Mouse (Mus musculus): ENCODE data around the gene Sobp. TPM values are rescaled to one million over a fixed set of nuclear protein-coding genes. Genes with fewer than 3 reads are reported as not detected.

Sobp gene
- polyA plus RNA-seq, 1 experiment from 2014 or later: 0.27 TPM

GRCm38 (mm10) chr10:43120688-43121450 is 53.5 kb downstream of the Sobp start:
- DNase-seq (ENCODE audit: low read depth, low spot score) (no peak), ATAC-seq (no peak)
- CTCF ChIA-PET: no interaction called here
- in situ Hi-C loops (cut with MboI; ENCODE audit: low pct_unique_long_range_greater_than_20kb): no loop called here
- H3K27me3 ChIP-seq: no peaks in the 10 kb centered on the region
- POLR2A ChIA-PET: interaction anchor here (1.7 kb wide), 1 partner anchor 11 kb away, joined by 4 read pairs; no protein-coding TSS in a partner anchor
- no peak for TF ChIP-seq CTCF (IDR thresholded peaks at IDR 0.05)

- POLR2A ChIA-PET: interaction anchor here (0.5 to 0.6 kb wide), 2 partner anchors 12 to 203 kb away, joined by 3 read pairs; no protein-coding TSS in a partner anchor
- in situ Hi-C loops (cut with MboI; ENCODE audit: low pct_unique_long_range_greater_than_20kb): no loop called here
- ATAC-seq: peak; percentile 97
- TF ChIP-seq CTCF (IDR thresholded peaks at IDR 0.05): no peak
- CTCF ChIA-PET: no interaction called here
- no peaks in the 10 kb centered on the region for H3K27me3 ChIP-seq
- peak; percentile 87 for DNase-seq (ENCODE audit: low read depth, low spot score)
Measured at GRCm38 (mm10) chr10:43116083-43116927, 58.0 kb downstream of the Sobp start.

DNA sequence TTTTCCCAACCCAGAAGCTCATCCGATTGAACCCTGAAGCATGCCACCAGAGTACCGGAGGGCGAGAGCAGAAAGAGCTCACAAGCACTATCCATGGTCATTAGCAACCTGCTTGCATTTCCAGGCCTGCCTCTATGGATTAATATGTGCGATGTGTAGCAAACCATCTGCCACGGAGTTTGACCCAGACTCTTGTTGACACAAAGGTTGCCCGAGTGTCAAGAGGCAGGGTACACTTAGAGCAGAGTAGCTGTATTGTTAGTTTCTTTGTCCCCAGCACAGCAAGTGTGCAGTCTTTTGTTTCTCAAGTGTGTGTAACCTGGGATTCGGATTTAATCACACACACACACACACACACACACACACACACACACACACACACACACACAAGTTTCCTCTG is 62.0 kb downstream of the Sobp start:
- POLR2A ChIA-PET: no interaction called here
- ATAC-seq (no peak), DNase-seq (ENCODE audit: low read depth, low spot score) (no peak)
- H3K27me3 ChIP-seq: no peaks in the 10 kb centered on the region
- CTCF ChIA-PET: no interaction called here
- no peak for TF ChIP-seq CTCF (IDR thresholded peaks at IDR 0.05)
- in situ Hi-C loops (cut with MboI; ENCODE audit: low pct_unique_long_range_greater_than_20kb): no loop called here

GRCm38 (mm10) chr10:43106616-43107015 is 67.7 kb downstream of the Sobp start:
- in situ Hi-C loops (cut with MboI; ENCODE audit: low pct_unique_long_range_greater_than_20kb): no loop called here
- TF ChIP-seq CTCF (IDR thresholded peaks at IDR 0.05): no peak
- POLR2A ChIA-PET: no interaction called here
- DNase-seq (ENCODE audit: low read depth, low spot score): no peak
- no peak for ATAC-seq
- CTCF ChIA-PET: no interaction called here
- no peaks in the 10 kb centered on the region for H3K27me3 ChIP-seq

GRCm38 (mm10) chr10:43106196-43106595 is 68.1 kb downstream of the Sobp start:
- in situ Hi-C loops (cut with MboI; ENCODE audit: low pct_unique_long_range_greater_than_20kb): no loop called here

DNA sequence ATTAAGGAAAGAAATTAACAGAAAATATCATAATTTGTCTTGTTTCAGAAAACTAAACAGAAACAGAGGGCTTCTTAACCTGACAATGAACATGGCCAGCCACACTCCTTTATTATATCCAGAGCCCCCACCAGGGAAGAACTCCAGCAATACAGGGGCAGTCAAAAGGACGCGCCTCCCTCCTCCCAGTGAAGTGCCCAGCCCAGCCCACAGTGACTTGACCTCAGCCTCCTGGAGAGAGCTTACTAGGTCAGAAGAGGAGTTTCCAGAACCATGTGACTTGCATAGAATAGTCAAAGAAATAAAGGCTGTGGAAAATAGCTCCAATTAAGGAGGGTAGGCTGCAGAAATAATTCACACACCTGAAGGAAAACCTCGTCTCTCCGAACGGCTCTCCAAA is 73.8 kb downstream of the Sobp start:
- ChIA-PET CTCF (interaction anchor here (0.8 to 1.2 kb wide), 3 partner anchors 8 to 17 kb away, joined by 3 to 5 read pairs (median 4); no protein-coding TSS in a partner anchor), POLR2A (interaction anchor here (1.9 kb wide), 1 partner anchor 15 kb away, joined by 4 read pairs; no protein-coding TSS in a partner anchor)
- DNase-seq (ENCODE audit: low read depth, low spot score) (no peak), ATAC-seq (no peak)
- in situ Hi-C loops (cut with MboI; ENCODE audit: low pct_unique_long_range_greater_than_20kb): no loop called here
- no peaks in the 10 kb centered on the region for H3K27me3 ChIP-seq
- TF ChIP-seq CTCF (IDR thresholded peaks at IDR 0.05): no peak

More at GRCm38 (mm10) chr10:43106196-43106595, 68.1 kb downstream of the Sobp start:
- POLR2A ChIA-PET: no interaction called here
- CTCF ChIA-PET: no interaction called here
- TF ChIP-seq CTCF (IDR thresholded peaks at IDR 0.05): no peak
- DNase-seq (ENCODE audit: low read depth, low spot score) (no peak), ATAC-seq (no peak)
- no peaks in the 10 kb centered on the region for H3K27me3 ChIP-seq

GRCm38 (mm10) chr10:43099229-43099628 is 75.1 kb downstream of the Sobp start:
- no peak for DNase-seq (ENCODE audit: low read depth, low spot score)
- no peak for TF ChIP-seq CTCF (IDR thresholded peaks at IDR 0.05)

GRCm38 (mm10) chr10:43097755-43098154 is 76.6 kb downstream of the Sobp start:
- ATAC-seq (no peak), DNase-seq (ENCODE audit: low read depth, low spot score) (no peak)
- H3K27me3 ChIP-seq: no peaks in the 10 kb centered on the region
- TF ChIP-seq CTCF (IDR thresholded peaks at IDR 0.05): no peak
- in situ Hi-C loops (cut with MboI; ENCODE audit: low pct_unique_long_range_greater_than_20kb): no loop called here
- ChIA-PET CTCF (interaction anchor here (1.3 kb wide), 1 partner anchor 21 kb away, joined by 3 read pairs; no protein-coding TSS in a partner anchor), POLR2A (no interaction called here)

More at GRCm38 (mm10) chr10:43099229-43099628, 75.1 kb downstream of the Sobp start:
- no peaks in the 10 kb centered on the region for H3K27me3 ChIP-seq
- in situ Hi-C loops (cut with MboI; ENCODE audit: low pct_unique_long_range_greater_than_20kb): no loop called here
- no peak for ATAC-seq
- ChIA-PET CTCF (no interaction called here), POLR2A (interaction anchor here (1.9 kb wide), 1 partner anchor 13 kb away, joined by 4 read pairs; no protein-coding TSS in a partner anchor)

DNA sequence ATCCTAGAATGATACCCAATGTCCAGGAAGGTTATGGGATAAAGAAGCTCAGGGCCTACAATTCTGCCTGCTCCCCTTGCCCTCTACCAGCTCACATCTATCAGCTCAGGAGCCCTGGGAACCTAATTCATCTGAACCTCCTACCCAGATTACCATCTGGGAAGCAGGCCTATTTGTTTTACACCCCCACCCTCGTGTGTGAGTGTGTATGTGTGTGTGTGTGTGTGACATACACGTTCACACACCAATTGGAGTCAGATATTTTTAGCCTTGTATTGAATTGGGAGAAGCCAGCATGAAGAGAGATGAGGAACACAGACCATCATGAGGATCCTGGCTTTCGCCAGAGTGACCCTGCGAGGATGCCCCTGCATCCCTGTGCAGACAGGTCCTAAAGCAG is 77.7 kb downstream of the Sobp start:
- ChIA-PET CTCF (interaction anchor here (1.4 kb wide), 1 partner anchor 10 kb away, joined by 3 read pairs; no protein-coding TSS in a partner anchor), POLR2A (no interaction called here)
- DNase-seq (ENCODE audit: low read depth, low spot score) (no peak), ATAC-seq (no peak)
- TF ChIP-seq CTCF (IDR thresholded peaks at IDR 0.05): no peak
- in situ Hi-C loops (cut with MboI; ENCODE audit: low pct_unique_long_range_greater_than_20kb): no loop called here
- H3K27me3 ChIP-seq: no peaks in the 10 kb centered on the region

- ATAC-seq (no peak), DNase-seq (ENCODE audit: low read depth, low spot score) (no peak)
- ChIA-PET CTCF (no interaction called here), POLR2A (no interaction called here)
- in situ Hi-C loops (cut with MboI; ENCODE audit: low pct_unique_long_range_greater_than_20kb): no loop called here
- TF ChIP-seq CTCF (IDR thresholded peaks at IDR 0.05): no peak
- H3K27me3 ChIP-seq: no peaks in the 10 kb centered on the region
Measured at GRCm38 (mm10) chr10:43094537-43094936, 79.8 kb downstream of the Sobp start.

DNA sequence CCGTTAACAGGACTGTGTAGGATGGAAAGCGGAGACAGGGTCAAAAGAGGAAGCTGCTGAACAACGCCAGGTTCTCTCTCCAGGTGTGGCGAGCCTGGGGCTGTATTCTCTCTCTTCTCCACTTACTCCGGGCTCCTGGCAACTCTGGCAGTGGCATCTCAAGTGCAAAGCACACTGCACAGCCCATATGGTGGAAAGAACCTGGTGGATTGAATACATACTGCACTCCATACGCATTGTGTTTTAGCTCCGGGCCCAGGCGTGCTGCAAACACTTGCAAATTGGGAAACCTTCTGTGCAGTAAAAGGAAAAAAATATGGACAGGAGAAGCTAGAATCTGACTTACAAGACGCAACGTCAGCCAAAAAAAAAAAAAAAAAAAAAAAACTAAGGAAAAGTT is 80.9 kb downstream of the Sobp start:
- ChIA-PET POLR2A (interaction anchor here (0.6 kb wide), 1 partner anchor 206 kb away, joined by 4 read pairs; no protein-coding TSS in a partner anchor), CTCF (no interaction called here)
- TF ChIP-seq CTCF (IDR thresholded peaks at IDR 0.05): no peak
- ATAC-seq: no peak
- no peaks in the 10 kb centered on the region for H3K27me3 ChIP-seq
- no peak for DNase-seq (ENCODE audit: low read depth, low spot score)
- in situ Hi-C loops (cut with MboI; ENCODE audit: low pct_unique_long_range_greater_than_20kb): no loop called here
